Mouse (Mus musculus): ENCODE data around the gene Zfpm1.

GRCm38 (mm10) chr8:122321455-122321921 is 39.5 kb downstream of the Zfpm1 start:
- TF ChIP-seq CTCF (IDR thresholded peaks at IDR 0.05; ENCODE audit: low read depth, low read length) (no peak), POLR2A (IDR thresholded peaks at IDR 0.05; ENCODE audit: extremely low read depth, insufficient read depth, low read length) (no peak)

All from liver, adult 2 months (tissue).